Mouse (Mus musculus) ES-E14 (cell line): ENCODE results near the gene Ltbp3. TPM values are rescaled to one million over a fixed set of nuclear protein-coding genes. Genes with fewer than 3 reads are reported as not detected.

Experiments
- DNase-seq: peaks from one replicate; pipeline ENCODE4 v3.0.0-alpha.2; 2013; ENCODE audit warnings: low read depth, low spot score
- H3K27ac ChIP-seq: 2 replicates; pipeline ENCODE4 v1.5.1; 2012; ENCODE audit warnings: low read depth, mild to moderate bottlenecking, low read length, moderate library complexity, mixed read lengths; ENCODE audit not compliant: poor library complexity, insufficient read depth, severe bottlenecking
- H3K36me3 ChIP-seq: 2 replicates; pipeline ENCODE4 v1.6.1; 2012; ENCODE audit warnings: mild to moderate bottlenecking, low read length, moderate library complexity, mixed read lengths; ENCODE audit not compliant: control insufficient read depth, poor library complexity, insufficient read depth, severe bottlenecking
- H3K4me1 ChIP-seq, 2 experiments: fragments of 150-350 bp in 1 of 2; sonication (generic) in 1 of 2; 2 replicates each; pipeline ENCODE4 v1.6.1; 2012; ENCODE audit warnings: low read length in 2 of 2, mild to moderate bottlenecking in 1 of 2, mixed read lengths in 1 of 2; ENCODE audit not compliant: control insufficient read depth in 2 of 2, insufficient read depth in 2 of 2, poor library complexity in 1 of 2
- H3K4me3 ChIP-seq, 2 experiments: fragments of 150-350 bp in 1 of 2; sonication (generic) in 1 of 2; 2 replicates each; pipeline ENCODE4 v1.5.1; 2012; ENCODE audit warnings: low read length in 2 of 2, low read depth in 1 of 2, mild to moderate bottlenecking in 1 of 2, mixed read lengths in 1 of 2; ENCODE audit not compliant: insufficient read depth in 1 of 2, poor library complexity in 1 of 2, severe bottlenecking in 1 of 2
- H3K9ac ChIP-seq: 2 replicates; pipeline ENCODE4 v1.6.1; 2012; ENCODE audit warnings: low read depth, mild to moderate bottlenecking, low read length, mixed read lengths; ENCODE audit not compliant: poor library complexity, insufficient read depth, severe bottlenecking
- H3K9me3 ChIP-seq: fragments of 150-350 bp; sonication (generic); 2 replicates; pipeline ENCODE4 v1.6.1; 2012; ENCODE audit warnings: low read depth, mild to moderate bottlenecking, low read length; ENCODE audit not compliant: control insufficient read depth, insufficient read depth
- CHD2 ChIP-seq: IDR thresholded peaks from 2 replicates; pipeline ENCODE4 v1.6.1; 2014; ENCODE audit warnings: mild to moderate bottlenecking, low read depth, low read length, inconsistent platforms
- HCFC1 ChIP-seq: IDR thresholded peaks from 2 replicates; pipeline ENCODE4 v1.6.1; 2012; ENCODE audit warnings: low read length, inconsistent platforms, borderline replicate concordance; ENCODE audit not compliant: insufficient read depth
- MAFK ChIP-seq: IDR thresholded peaks from 2 replicates; pipeline ENCODE4 v1.6.1; 2014; ENCODE audit warnings: mild to moderate bottlenecking, low read depth, low read length, inconsistent platforms; ENCODE audit not compliant: insufficient read depth
- ZC3H11A ChIP-seq: IDR thresholded peaks from 2 replicates; pipeline ENCODE4 v1.6.1; 2012; ENCODE audit warnings: low read depth, mild to moderate bottlenecking, inconsistent platforms, low read length, borderline replicate concordance
- ZNF384 ChIP-seq: IDR thresholded peaks from 2 replicates; pipeline ENCODE4 v1.6.1; 2012; ENCODE audit warnings: low read depth, low read length, inconsistent platforms
- in situ Hi-C, 2 experiments: fragments of 600-800 bp; cut with MboI; formaldehyde crosslinking; loops; one replicate each; pipeline ENCODE4 v1.15.1; 2025; ENCODE audit warnings: low sequenced_read_pairs in 2 of 2, inconsistent platforms in 1 of 2; ENCODE audit not compliant: unreplicated experiment in 2 of 2
- total RNA-seq: library from RNA; depleted of rRNA; stranded (reverse); fragments of 300-350 nt; gene quantifications from 2 replicates; pipeline ENCODE4 v1.2.3, GENCODE M21; 2012

The Ltbp3 gene
- total RNA-seq, 1 experiment, result 7.0 TPM

- Histone ChIP-seq H3K4me1 (peaks cover 2 to 21% of the 10 kb centered on the region in 2 experiments; a peak in 3 of 4 replicates), H3K27ac (no peak overlapping the region), H3K36me3 (no peaks in the 10 kb centered on the region), H3K9me3 (no peaks in the 10 kb centered on the region), H3K9ac (peak overlapping the region; percentile 36; the same call in 1 of the 2 replicates), H3K4me3 (peak overlapping the region; percentile 61 to 69)
- TF ChIP-seq CHD2 (no peak), HCFC1 (no peak), MAFK (no peak), ZC3H11A (no peak), ZNF384 (no peak)
- in situ Hi-C loops, result no loop called here
- no peak for DNase-seq
These were observed 5.3 kb downstream of the Ltbp3 start for GRCm38 (mm10) chr19:5745756-5746710.

GRCm38 (mm10) chr19:5746907-5747363 is 6.2 kb downstream of the Ltbp3 start:
- Histone ChIP-seq H3K36me3 (no peaks in the 10 kb centered on the region), H3K9ac (peak overlapping the region; percentile 13; the same call in 1 of the 2 replicates), H3K4me3 (peak overlapping the region in 1 of 2 experiments; percentile 19; a peak in 1 of 4 replicates), H3K9me3 (no peaks in the 10 kb centered on the region), H3K4me1 (peaks cover 4 to 28% of the 10 kb centered on the region in 2 experiments; a peak in 3 of 4 replicates), H3K27ac (no peak overlapping the region)
- in situ Hi-C loops, result no loop called here
- TF ChIP-seq MAFK (no peak), ZNF384 (no peak), HCFC1 (no peak), ZC3H11A (no peak), CHD2 (no peak)
- DNase-seq, result no peak

GRCm38 (mm10) chr19:5749476-5749875 is 8.8 kb downstream of the Ltbp3 start:
- Histone ChIP-seq H3K9me3 (no peaks in the 10 kb centered on the region), H3K4me1 (peaks cover 5 to 29% of the 10 kb centered on the region in 2 experiments; a peak in 3 of 4 replicates), H3K9ac (no peak overlapping the region), H3K4me3 (no peak overlapping the region), H3K36me3 (no peaks in the 10 kb centered on the region), H3K27ac (no peak overlapping the region)
- TF ChIP-seq ZC3H11A (no peak), CHD2 (no peak), HCFC1 (no peak), MAFK (no peak), ZNF384 (no peak)
- DNase-seq, result no peak
- in situ Hi-C loops, result no loop called here

- no peaks in the 10 kb centered on the region for H3K36me3 ChIP-seq
- H3K9ac ChIP-seq, result peak overlapping the region; percentile 17; the same call in 1 of the 2 replicates
- H3K9me3 ChIP-seq, result no peaks in the 10 kb centered on the region
- peaks cover 5 to 27% of the 10 kb centered on the region in 2 experiments; a peak in 3 of 4 replicates for H3K4me1 ChIP-seq
- TF ChIP-seq ZNF384, result no peak
- TF ChIP-seq HCFC1, result no peak
- no peak for TF ChIP-seq CHD2
- TF ChIP-seq ZC3H11A, result no peak
- no peak for TF ChIP-seq MAFK
- peak overlapping the region in 1 of 2 experiments; percentile 43; a peak in 2 of 4 replicates for H3K4me3 ChIP-seq
- H3K27ac ChIP-seq, result no peak overlapping the region
- DNase-seq, result no peak
- in situ Hi-C loops, result no loop called here
These were observed 10.2 kb downstream of the Ltbp3 start for GRCm38 (mm10) chr19:5750951-5751350.
